Mouse (Mus musculus) heart, embryonic 16.5 days (tissue): ENCODE measurements around the gene F12. TPM values are rescaled to one million over a fixed set of nuclear protein-coding genes. Genes with fewer than 3 reads are reported as not detected.

ENCODE experiments used
- ATAC-seq: fragments of 200-750 bp; cut with Nextera tagmentation; replicated peaks from 2 replicates; pipeline ENCODE4 v1.8.0; 2017; ENCODE audit warnings: moderate number of reproducible peaks; ENCODE audit not compliant: insufficient read depth, low FRiP score; ENCODE audit errors: extremely low read depth
- H3K27ac ChIP-seq: fragments of 300-500 bp; sonication (generic); 2 replicates; pipeline ENCODE4 v1.5.1; 2014; ENCODE audit warnings: mild to moderate bottlenecking, low read length, control low read depth, moderate library complexity
- H3K27me3 ChIP-seq: fragments of 300-500 bp; sonication (generic); 2 replicates; pipeline ENCODE4 v1.6.1; 2014; ENCODE audit warnings: low read length, mixed read lengths; ENCODE audit not compliant: control insufficient read depth, insufficient read depth
- H3K36me3 ChIP-seq: fragments of 300-500 bp; sonication (generic); 2 replicates; pipeline ENCODE4 v1.6.1; 2014; ENCODE audit not compliant: control insufficient read depth, insufficient read depth
- H3K4me1 ChIP-seq: fragments of 300-500 bp; sonication (generic); 2 replicates; pipeline ENCODE4 v1.6.1; 2014; ENCODE audit warnings: low read length, mixed read lengths; ENCODE audit not compliant: control insufficient read depth, insufficient read depth
- H3K4me2 ChIP-seq: fragments of 300-500 bp; sonication (generic); 2 replicates; pipeline ENCODE4 v1.6.1; 2014; ENCODE audit warnings: low read depth, mild to moderate bottlenecking, control low read depth, low read length
- H3K4me3 ChIP-seq: fragments of 300-500 bp; sonication (generic); 2 replicates; pipeline ENCODE4 v1.5.1; 2014; ENCODE audit warnings: mild to moderate bottlenecking, control low read depth, low read length
- H3K9ac ChIP-seq: fragments of 300-500 bp; sonication (generic); 2 replicates; pipeline ENCODE4 v1.6.1; 2014; ENCODE audit warnings: low read length, control low read depth
- H3K9me3 ChIP-seq: fragments of 300-500 bp; sonication (generic); replicated peaks from 2 replicates; pipeline ENCODE4 v1.6.1; 2016; ENCODE audit warnings: low read length; ENCODE audit not compliant: control insufficient read depth
- WGBS: fragments of 180-500 bp; shearing (Covaris S2); extraction: QIAGEN DNeasy Blood & Tissue Kit; methylation state at CpG from one replicate; pipeline ENCODE4 v1.1.7; 2014; 5-methylcytosine and 5-hydroxymethylcytosine counted together
- microRNA-seq: library from miRNA; unstranded; fragments of <30 nt; microRNA quantifications from one replicate; pipeline ENCODE4, GENCODE M21; 2017
- polyA plus RNA-seq: library from polyadenylated mRNA; unstranded; fragments of >200 nt; fragmentation: Nextera tagmentation; extraction: Ambion mirVana; gene quantifications from 2 replicates; pipeline ENCODE4 v1.2.1, GENCODE M21; 2015

F12 gene
- polyA plus RNA-seq, 1 experiment from 2014 or later, result 0.25 TPM

GRCm38 (mm10) chr13:55371007-55371681, 55.4 kb downstream of the F12 start:
- H3K4me3 ChIP-seq, result no peak overlapping the region
- no peaks in the 10 kb centered on the region for H3K9me3 ChIP-seq
- peaks cover 21% of the 10 kb centered on the region for H3K27me3 ChIP-seq
- peaks cover 6% of the 10 kb centered on the region for H3K4me1 ChIP-seq
- H3K27ac ChIP-seq, result no peak overlapping the region
- ATAC-seq, result no peak
- no peak overlapping the region for H3K4me2 ChIP-seq
- no peak overlapping the region for H3K9ac ChIP-seq
- WGBS, result 60% methylated on average over 8 of the region's 8 CpGs
- no peaks in the 10 kb centered on the region for H3K36me3 ChIP-seq

GRCm38 (mm10) chr13:55370234-55370633, 56.4 kb downstream of the F12 start:
- no peak; the same call in 1 of the 2 replicates for ATAC-seq
- Histone ChIP-seq H3K4me3 (peak overlapping the region; percentile 45), H3K9ac (peak overlapping the region; percentile 49; the same call in 1 of the 2 replicates)

DNA sequence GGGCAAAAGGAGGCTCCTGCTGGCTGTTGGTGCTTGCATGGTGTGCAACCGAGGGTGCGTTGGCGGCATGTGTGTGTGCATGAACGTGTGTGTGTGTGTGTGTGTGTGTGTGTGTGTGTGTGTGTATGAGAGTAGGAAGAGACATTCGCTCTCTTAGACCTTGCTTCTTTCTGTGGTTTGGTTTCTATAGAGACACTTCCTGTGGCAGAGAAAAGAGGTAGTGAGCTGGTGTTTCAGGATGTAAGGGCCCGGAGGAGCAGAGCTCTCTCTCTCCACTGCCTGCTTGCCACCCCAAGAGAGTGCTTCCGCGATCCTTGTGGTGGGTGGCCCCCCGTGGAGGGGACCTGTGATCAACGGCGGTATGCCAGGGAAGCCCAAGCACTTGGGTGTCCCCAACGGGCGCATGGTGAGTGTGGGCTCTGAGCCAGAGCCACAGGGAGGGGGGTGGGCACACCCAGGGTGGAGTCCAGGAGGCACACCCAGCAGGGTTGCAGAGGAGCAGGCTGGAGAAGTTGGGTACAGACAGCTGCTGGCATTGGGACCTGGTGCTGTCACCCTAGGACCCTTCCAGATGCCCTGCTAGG, 57.0 kb downstream of the F12 start, which contains the start of gene Rgs14:
TSS of gene Rgs14 (plus strand) at position 202 of the 584 bp plus-strand sequence.
- H3K4me2 ChIP-seq, result peak within 1 kb of the TSS; percentile 45
- 44% methylated on average over 13 of the region's 13 CpGs for WGBS

More at GRCm38 (mm10) chr13:55370234-55370633, 56.4 kb downstream of the F12 start:
- WGBS, result 23% methylated on average over 3 of the region's 3 CpGs
- Histone ChIP-seq H3K9me3 (no peaks in the 10 kb centered on the region), H3K27me3 (peaks cover 20% of the 10 kb centered on the region), H3K4me2 (peak overlapping the region; percentile 45), H3K27ac (peak overlapping the region; percentile 35; the same call in 1 of the 2 replicates), H3K4me1 (peaks cover 6% of the 10 kb centered on the region), H3K36me3 (no peaks in the 10 kb centered on the region)

GRCm38 (mm10) chr13:55368401-55368800, 58.2 kb downstream of the F12 start:
- Histone ChIP-seq H3K9me3 (no peaks in the 10 kb centered on the region), H3K27ac (no peak overlapping the region), H3K27me3 (peaks cover 8% of the 10 kb centered on the region), H3K36me3 (no peaks in the 10 kb centered on the region), H3K4me3 (no peak overlapping the region), H3K4me1 (peaks cover 6% of the 10 kb centered on the region), H3K4me2 (no peak overlapping the region), H3K9ac (no peak overlapping the region)
- ATAC-seq, result no peak
- 69% methylated on average over 7 of the region's 7 CpGs for WGBS

More for the DNA sequence above, 57.0 kb downstream of the F12 start, which contains the start of gene Rgs14:
- H3K27me3 ChIP-seq, result peaks cover 17% of the 10 kb centered on the region
- H3K9ac ChIP-seq, result peak within 1 kb of the TSS; percentile 49; the same call in 1 of the 2 replicates
- H3K4me3 ChIP-seq, result peak within 1 kb of the TSS; percentile 45
- peaks cover 6% of the 10 kb centered on the region for H3K4me1 ChIP-seq
- H3K9me3 ChIP-seq, result no peaks in the 10 kb centered on the region
- H3K36me3 ChIP-seq, result no peaks in the 10 kb centered on the region
- ATAC-seq, result peak; percentile 66
- peak within 1 kb of the TSS; percentile 35; the same call in 1 of the 2 replicates for H3K27ac ChIP-seq

Small RNAs within 50 kb of the gene (microRNA-seq; reads per million reads assigned to microRNA genes)
- not detected for gene Mir6943

Other genes starting within 250 kb of the F12 start
- 38.1 and 40.5 TPM in 2 replicates for gene Nsd1, start 217.0 kb downstream of the F12 start, polyA plus RNA-seq
- 339 and 346 TPM in 2 replicates for gene Prelid1, start 106.3 kb downstream of the F12 start, polyA plus RNA-seq
- 67.4 and 74.8 TPM in 2 replicates for gene Rab24, start 104.8 kb downstream of the F12 start, polyA plus RNA-seq
- gene Mxd3, start 97.0 kb downstream of the F12 start, polyA plus RNA-seq, result 29.2 and 29.4 TPM in 2 replicates
- 84.2 and 84.5 TPM in 2 replicates for gene Lman2, start 64.0 kb downstream of the F12 start, polyA plus RNA-seq
- gene Rgs14, start 57.1 kb downstream of the F12 start, polyA plus RNA-seq, result 1.4 and 2.4 TPM in 2 replicates
- not detected in 2 replicates for gene Slc34a1, start 28.6 kb downstream of the F12 start, polyA plus RNA-seq
- not detected in 2 replicates for gene Pfn3, start 11.6 kb downstream of the F12 start, polyA plus RNA-seq
- 11.4 and 19.4 TPM in 2 replicates for gene Grk6, start 18.3 kb upstream of the F12 start, polyA plus RNA-seq
- 0.25 and 0.28 TPM in 2 replicates for gene Prr7, start 37.5 kb upstream of the F12 start, polyA plus RNA-seq
- gene Dbn1, start 61.3 kb upstream of the F12 start, polyA plus RNA-seq, result 59.4 and 62.5 TPM in 2 replicates
- gene Pdlim7, start 86.9 kb upstream of the F12 start, polyA plus RNA-seq, result 229 and 248 TPM in 2 replicates
- 1.9 and 2.2 TPM in 2 replicates for gene Dok3, start 102.5 kb upstream of the F12 start, polyA plus RNA-seq
- gene Ddx41, start 109.9 kb upstream of the F12 start, polyA plus RNA-seq, result 31.9 and 32.1 TPM in 2 replicates
- 22.6 and 23.9 TPM in 2 replicates for gene Fam193b, start 144.3 kb upstream of the F12 start, polyA plus RNA-seq
- 99.9 and 110 TPM in 2 replicates for gene Tmed9, start 146.9 kb upstream of the F12 start, polyA plus RNA-seq
- 18.1 and 18.9 TPM in 2 replicates for gene B4galt7, start 173.1 kb upstream of the F12 start, polyA plus RNA-seq
- 35.6 and 39.9 TPM in 2 replicates for gene Caml, start 196.2 kb upstream of the F12 start, polyA plus RNA-seq
- 20.5 and 21.4 TPM in 2 replicates for gene Ddx46, start 208.2 kb upstream of the F12 start, polyA plus RNA-seq